Mouse (Mus musculus) brain, adult 2 months (tissue): ENCODE measurements around the gene Ipcef1.

Experiments used
- DNase-seq: peaks from one replicate; pipeline ENCODE4 v3.0.0; 2011; ENCODE audit warnings: low read depth, low spot score

The Ipcef1 gene

GRCm38 (mm10) chr10:6967588-6968242, 84.6 kb downstream of the Ipcef1 start:
- DNase-seq, result peak; percentile 21

GRCm38 (mm10) chr10:6958791-6959190, 93.5 kb downstream of the Ipcef1 start:
- DNase-seq, result peak; percentile 60

GRCm38 (mm10) chr10:6956357-6956756, 95.9 kb downstream of the Ipcef1 start:
- no peak for DNase-seq

GRCm38 (mm10) chr10:6954533-6954932, 97.7 kb downstream of the Ipcef1 start:
- DNase-seq, result no peak

GRCm38 (mm10) chr10:6953115-6953514, 99.2 kb downstream of the Ipcef1 start:
- peak; percentile 76 for DNase-seq

GRCm38 (mm10) chr10:6936671-6937425, 115.4 kb downstream of the Ipcef1 start:
- DNase-seq, result peak; percentile 93

- peak; percentile 74 for DNase-seq
Measured at GRCm38 (mm10) chr10:6934776-6935175, 117.5 kb downstream of the Ipcef1 start.

- DNase-seq, result peak; percentile 43
Measured at GRCm38 (mm10) chr10:6930889-6931288, 121.4 kb downstream of the Ipcef1 start.

GRCm38 (mm10) chr10:6930398-6930797, 121.9 kb downstream of the Ipcef1 start:
- DNase-seq, result peak; percentile 76

GRCm38 (mm10) chr10:6928905-6929304, 123.4 kb downstream of the Ipcef1 start:
- DNase-seq, result no peak

- DNase-seq, result no peak
Measured at GRCm38 (mm10) chr10:6927600-6928223, 124.6 kb downstream of the Ipcef1 start.

- peak; percentile 58 for DNase-seq
Measured at GRCm38 (mm10) chr10:6926724-6927123, 125.6 kb downstream of the Ipcef1 start.

GRCm38 (mm10) chr10:6916545-6917257, 135.6 kb downstream of the Ipcef1 start:
- peak; percentile 98 for DNase-seq

- peak; percentile 24 for DNase-seq
Measured at GRCm38 (mm10) chr10:6915991-6916390, 136.3 kb downstream of the Ipcef1 start.

GRCm38 (mm10) chr10:6909763-6910162, 142.5 kb downstream of the Ipcef1 start:
- peak; percentile 89 for DNase-seq

- DNase-seq, result peak; percentile 88
Measured at GRCm38 (mm10) chr10:6901819-6902393, 150.4 kb downstream of the Ipcef1 start.

- DNase-seq, result peak; percentile 82
Measured at GRCm38 (mm10) chr10:6900126-6900525, 152.2 kb downstream of the Ipcef1 start.

- no peak for DNase-seq
Measured at GRCm38 (mm10) chr10:6896659-6897303, 155.5 kb downstream of the Ipcef1 start.

- peak; percentile 77 for DNase-seq
Measured at GRCm38 (mm10) chr10:6895796-6896195, 156.5 kb downstream of the Ipcef1 start.

GRCm38 (mm10) chr10:6890348-6891009, 161.8 kb downstream of the Ipcef1 start:
- peak; percentile 17 for DNase-seq
